Mouse (Mus musculus): ENCODE results near the gene Gm21719. TPM values are rescaled to one million over a fixed set of nuclear protein-coding genes. Genes with fewer than 3 reads are reported as not detected.

Gene Gm21719
- polyA plus RNA-seq (2017; shearing (Covaris generic)): not detected

DNA sequence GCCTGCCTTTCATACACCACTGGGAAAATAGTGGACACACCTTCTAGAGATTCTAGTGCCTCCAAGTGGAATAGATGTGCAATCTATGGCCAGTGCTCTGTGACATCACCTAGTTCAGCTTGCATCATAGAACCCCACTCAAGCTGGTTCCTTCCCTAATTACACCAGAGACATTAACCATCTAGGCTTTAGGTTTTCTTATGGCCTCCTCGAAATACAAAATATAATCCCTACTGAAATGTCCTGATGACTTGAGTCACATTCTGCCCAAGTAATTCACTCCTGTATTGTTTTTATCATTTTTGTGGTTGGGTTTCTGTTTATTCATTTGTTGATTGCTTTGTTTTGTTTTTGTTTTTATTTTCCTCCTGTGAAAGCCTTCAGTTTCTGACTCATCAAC lies at the start of gene Gm21719:
Gene Gm21719 (minus strand): TSS at position 101 of the 400 bp plus-strand sequence.

Other genes with a start within 250 kb of the Gm21719 start
- gene Gm28919, start 99.3 kb downstream of the Gm21719 start, polyA plus RNA-seq (2017; shearing (Covaris generic)): not detected
- gene Gm20830, start 235.4 kb upstream of the Gm21719 start, polyA plus RNA-seq (2017; shearing (Covaris generic)): not detected

Measured in effector memory CD4-positive, alpha-beta T cell, adult 7 months (primary cell).